Mouse (Mus musculus) midbrain, embryonic 14.5 days (tissue): ENCODE results near the gene Usp50. TPM values are rescaled to one million over a fixed set of nuclear protein-coding genes. Genes with fewer than 3 reads are reported as not detected.

Experiments
- ATAC-seq: fragments of 200-750 bp; cut with Nextera tagmentation; 2 replicates; pipeline ENCODE4 v1.8.0; 2017; ENCODE audit warnings: moderate number of reproducible peaks, moderate library complexity; ENCODE audit not compliant: low FRiP score, low TSS enrichment
- DNase-seq: peaks from one replicate; pipeline ENCODE4 v3.0.0-alpha.2; 2015
- H3K27ac ChIP-seq: fragments of 300-500 bp; sonication (generic); replicated peaks from 2 replicates; pipeline ENCODE4 v1.5.1; 2014; ENCODE audit warnings: mild to moderate bottlenecking, low read depth, low read length, moderate library complexity
- H3K27me3 ChIP-seq: fragments of 300-500 bp; sonication (generic); 2 replicates; pipeline ENCODE4 v1.6.1; 2014; ENCODE audit warnings: low read length, control low read depth, mixed read lengths; ENCODE audit not compliant: control insufficient read depth, insufficient read depth
- H3K36me3 ChIP-seq: fragments of 300-500 bp; sonication (generic); 2 replicates; pipeline ENCODE4 v1.6.1; 2014; ENCODE audit warnings: low read length, control low read depth; ENCODE audit not compliant: control insufficient read depth, insufficient read depth
- H3K4me1 ChIP-seq: fragments of 300-500 bp; sonication (generic); 2 replicates; pipeline ENCODE4 v1.6.1; 2014; ENCODE audit warnings: mild to moderate bottlenecking, antibody characterized with exemption, low read length, control low read depth; ENCODE audit not compliant: control insufficient read depth, insufficient read depth
- H3K4me2 ChIP-seq: fragments of 300-500 bp; sonication (generic); 2 replicates; pipeline ENCODE4 v1.6.1; 2014; ENCODE audit warnings: mild to moderate bottlenecking, low read length, moderate library complexity
- H3K4me3 ChIP-seq: fragments of 300-500 bp; sonication (generic); replicated peaks from 2 replicates; pipeline ENCODE4 v1.5.1; 2014; ENCODE audit warnings: low read depth, low read length
- H3K9ac ChIP-seq: fragments of 300-500 bp; sonication (generic); replicated peaks from 2 replicates; pipeline ENCODE4 v1.6.1; 2014; ENCODE audit warnings: mild to moderate bottlenecking, low read length, moderate library complexity
- H3K9me3 ChIP-seq: fragments of 300-500 bp; sonication (generic); 2 replicates; pipeline ENCODE4 v1.6.1; 2016; ENCODE audit warnings: low read length, control low read depth, mixed read lengths; ENCODE audit not compliant: control insufficient read depth
- WGBS: fragments of 180-500 bp; shearing (Covaris S2); extraction: QIAGEN DNeasy Blood & Tissue Kit; methylation state at CpG from one replicate; pipeline ENCODE4 v1.1.7; 2014; 5-methylcytosine and 5-hydroxymethylcytosine counted together
- polyA plus RNA-seq: library from polyadenylated mRNA; unstranded; fragments of >200 nt; fragmentation: Nextera tagmentation; extraction: Ambion mirVana; gene quantifications from 2 replicates; pipeline ENCODE4 v1.2.1, GENCODE M21; 2014

Gene Usp50
- polyA plus RNA-seq, 1 experiment from 2014 or later = 3.1 TPM

DNA sequence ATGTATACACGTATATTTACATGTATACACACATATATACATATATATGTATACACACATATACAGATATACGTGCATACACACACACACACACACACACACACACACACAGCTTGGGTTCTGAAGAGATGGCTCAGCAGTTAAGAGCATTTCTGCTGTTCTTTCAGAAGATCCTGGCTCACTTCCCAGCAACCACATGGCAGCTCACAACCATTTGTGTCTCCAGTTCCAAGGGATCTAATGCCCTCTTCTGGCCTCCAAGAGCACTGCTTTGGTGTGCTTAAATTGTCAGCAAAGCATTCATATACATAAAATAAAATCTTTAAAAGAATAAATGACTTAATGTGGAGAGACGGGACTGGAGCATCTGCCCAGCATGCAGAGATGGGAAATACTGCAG, 837 bp downstream of the Usp50 start:
- H3K27me3 ChIP-seq = no peaks in the 10 kb centered on the region
- no peaks in the 10 kb centered on the region for H3K4me1 ChIP-seq
- WGBS = 84% methylated on average over 3 of the region's 3 CpGs
- H3K36me3 ChIP-seq = no peaks in the 10 kb centered on the region
- no peak overlapping the region for H3K4me3 ChIP-seq
- H3K4me2 ChIP-seq = no peak overlapping the region
- DNase-seq = peak; percentile 56
- no peaks in the 10 kb centered on the region for H3K9me3 ChIP-seq
- H3K9ac ChIP-seq = no peak overlapping the region
- ATAC-seq = no peak
- H3K27ac ChIP-seq = no peak overlapping the region

DNA sequence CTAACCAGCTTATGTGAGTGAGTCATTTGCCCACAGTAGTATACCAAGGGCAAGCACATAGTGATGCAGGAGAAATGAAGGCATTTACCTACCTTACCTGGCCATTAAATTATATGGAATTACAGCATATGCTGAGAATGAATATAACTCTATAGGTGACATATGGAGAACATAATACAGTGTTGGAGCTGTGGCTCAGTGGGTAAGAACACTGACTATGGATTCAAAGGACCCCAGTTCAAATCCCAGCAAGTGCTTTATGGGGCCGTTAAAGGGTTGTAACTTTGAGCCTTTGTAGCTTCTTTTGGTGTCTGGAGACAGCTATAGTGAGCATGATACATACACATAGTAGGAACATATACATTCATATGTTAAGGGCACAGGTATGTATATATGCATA, 1.8 kb downstream of the Usp50 start:
- H3K9ac ChIP-seq = no peak overlapping the region
- no peak overlapping the region for H3K4me3 ChIP-seq
- H3K27ac ChIP-seq = no peak overlapping the region
- 92% methylated on average over 1 of the region's 1 CpGs for WGBS
- DNase-seq = no peak
- no peak for ATAC-seq
- no peaks in the 10 kb centered on the region for H3K9me3 ChIP-seq
- no peak overlapping the region for H3K4me2 ChIP-seq
- no peaks in the 10 kb centered on the region for H3K36me3 ChIP-seq
- H3K4me1 ChIP-seq = no peaks in the 10 kb centered on the region
- H3K27me3 ChIP-seq = no peaks in the 10 kb centered on the region

DNA sequence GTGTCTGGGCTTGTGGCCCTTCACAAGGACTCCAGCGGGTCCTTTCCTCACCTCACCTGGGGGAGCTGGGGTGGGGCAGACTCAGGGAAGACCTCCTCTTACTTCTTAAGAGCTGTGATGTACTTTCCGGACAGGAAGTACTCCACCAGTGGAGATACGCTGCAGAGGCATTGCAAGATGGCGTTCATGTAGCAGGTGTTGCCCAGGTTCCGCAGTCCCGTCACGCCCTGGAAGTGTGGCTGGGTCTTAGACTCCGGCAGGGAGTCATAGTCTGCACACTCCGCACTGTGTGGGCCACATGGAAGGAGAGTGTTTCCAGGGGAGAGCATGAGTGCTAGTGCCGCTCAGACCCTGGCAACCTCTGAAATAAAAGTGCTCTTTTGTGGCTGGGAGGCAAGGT, 3.0 kb downstream of the Usp50 start:
- no peak for DNase-seq
- Histone ChIP-seq H3K4me3 (no peak overlapping the region), H3K4me2 (no peak overlapping the region), H3K4me1 (no peaks in the 10 kb centered on the region), H3K9me3 (no peaks in the 10 kb centered on the region), H3K27me3 (no peaks in the 10 kb centered on the region), H3K27ac (no peak overlapping the region), H3K9ac (no peak overlapping the region), H3K36me3 (no peaks in the 10 kb centered on the region)
- ATAC-seq = no peak
- 89% methylated on average over 10 of the region's 10 CpGs for WGBS

DNA sequence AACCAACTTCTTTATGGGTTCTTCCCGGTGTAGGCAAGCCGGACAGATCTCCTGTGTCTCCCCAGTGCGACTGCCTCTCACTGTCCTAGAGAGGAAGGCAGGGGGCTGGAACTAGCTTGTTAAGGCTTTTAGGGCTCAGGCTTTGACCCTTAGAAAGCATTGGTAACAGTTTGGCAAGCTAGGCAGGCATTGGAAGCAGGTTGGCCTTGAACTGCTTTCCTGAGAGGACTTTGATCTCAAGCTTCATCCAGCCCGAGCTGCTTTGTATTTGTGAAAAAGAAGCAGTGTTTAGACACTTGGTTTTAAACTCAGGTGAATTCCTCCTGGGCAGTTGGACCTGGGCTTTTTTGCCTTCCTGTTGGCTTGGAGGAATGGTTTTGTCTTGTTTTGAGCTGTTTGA, 4.5 kb downstream of the Usp50 start:
- no peak overlapping the region for H3K27ac ChIP-seq
- H3K9me3 ChIP-seq = no peaks in the 10 kb centered on the region
- 86% methylated on average over 4 of the region's 4 CpGs for WGBS
- DNase-seq (no peak), ATAC-seq (no peak)
- no peaks in the 10 kb centered on the region for H3K36me3 ChIP-seq
- H3K4me2 ChIP-seq = no peak overlapping the region
- H3K9ac ChIP-seq = no peak overlapping the region
- no peaks in the 10 kb centered on the region for H3K27me3 ChIP-seq
- H3K4me1 ChIP-seq = no peaks in the 10 kb centered on the region
- no peak overlapping the region for H3K4me3 ChIP-seq

DNA sequence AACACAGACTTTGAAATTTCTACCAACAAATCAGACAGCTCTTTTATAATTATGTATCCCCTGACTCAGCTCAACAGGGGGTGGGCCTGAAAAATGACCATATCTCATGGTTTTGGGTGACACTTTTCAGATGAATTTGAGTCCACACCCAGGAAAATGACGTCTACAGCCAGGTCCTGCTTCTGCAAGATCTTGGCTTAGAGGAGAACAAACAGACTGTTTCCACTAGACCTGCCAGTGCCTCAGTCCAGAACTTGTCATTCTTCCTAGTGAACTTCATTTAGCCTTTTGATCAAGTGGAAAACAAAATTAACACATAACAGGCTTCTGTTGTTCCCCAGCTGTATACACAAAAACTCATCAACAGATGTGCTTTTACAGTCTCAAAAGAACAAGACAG, 6.9 kb downstream of the Usp50 start:
- Histone ChIP-seq H3K36me3 (no peaks in the 10 kb centered on the region), H3K9ac (no peak overlapping the region), H3K4me3 (no peak overlapping the region), H3K4me2 (no peak overlapping the region), H3K27ac (no peak overlapping the region), H3K9me3 (no peaks in the 10 kb centered on the region), H3K27me3 (no peaks in the 10 kb centered on the region), H3K4me1 (no peaks in the 10 kb centered on the region)
- ATAC-seq (no peak), DNase-seq (no peak)
- 70% methylated on average over 1 of the region's 1 CpGs for WGBS

DNA sequence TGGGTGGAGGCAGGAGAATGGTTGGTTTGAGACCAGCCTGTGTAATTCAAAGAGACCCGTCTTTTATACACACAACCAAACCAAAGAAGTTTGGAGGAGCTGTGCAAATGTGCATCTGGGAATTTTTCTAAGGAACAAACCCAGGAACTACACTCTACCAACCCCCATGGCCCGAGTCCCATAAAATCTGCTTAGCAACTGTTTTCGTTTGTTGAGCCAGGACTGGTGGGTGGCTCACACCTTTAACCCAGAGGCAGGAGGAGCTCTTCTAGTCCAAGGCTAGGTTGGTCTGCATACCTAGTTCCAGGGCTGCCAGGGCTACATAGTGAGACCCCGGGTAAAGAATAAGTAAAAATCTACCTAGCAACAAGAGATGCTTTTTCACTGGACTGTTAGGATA, 7.3 kb downstream of the Usp50 start:
- Histone ChIP-seq H3K9me3 (no peaks in the 10 kb centered on the region), H3K27ac (no peak overlapping the region), H3K4me2 (no peak overlapping the region), H3K27me3 (no peaks in the 10 kb centered on the region), H3K4me1 (no peaks in the 10 kb centered on the region), H3K36me3 (no peaks in the 10 kb centered on the region), H3K4me3 (no peak overlapping the region), H3K9ac (no peak overlapping the region)
- DNase-seq = no peak
- 68% methylated on average over 4 of the region's 4 CpGs for whole genome bisulfite sequencing
- no peak for ATAC-seq

DNA sequence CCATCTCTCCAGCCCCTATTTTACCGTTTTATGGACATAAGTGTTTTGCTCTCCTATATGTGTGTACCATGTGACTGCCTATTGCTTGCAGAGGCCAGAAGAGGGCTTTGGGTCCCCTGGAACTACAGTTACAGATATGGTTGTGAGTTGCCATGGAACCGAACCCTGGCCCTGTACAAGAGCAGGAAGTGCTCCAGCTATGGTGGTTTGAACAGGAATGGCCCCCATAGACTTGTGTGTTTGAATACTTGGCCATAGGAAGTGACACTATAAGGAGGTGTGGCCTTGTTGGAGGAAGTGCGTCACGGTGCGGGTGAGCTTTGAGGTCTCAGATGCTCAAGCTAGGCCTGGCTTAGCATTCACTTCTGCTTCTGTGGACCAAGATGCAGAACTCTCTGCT, 11.1 kb downstream of the Usp50 start:
- WGBS = 93% methylated on average over 5 of the region's 5 CpGs
- Histone ChIP-seq H3K9me3 (no peaks in the 10 kb centered on the region), H3K4me1 (no peaks in the 10 kb centered on the region), H3K36me3 (no peaks in the 10 kb centered on the region), H3K9ac (no peak overlapping the region), H3K4me3 (no peak overlapping the region), H3K27me3 (no peaks in the 10 kb centered on the region), H3K4me2 (no peak overlapping the region), H3K27ac (no peak overlapping the region)
- DNase-seq = no peak
- ATAC-seq = no peak

DNA sequence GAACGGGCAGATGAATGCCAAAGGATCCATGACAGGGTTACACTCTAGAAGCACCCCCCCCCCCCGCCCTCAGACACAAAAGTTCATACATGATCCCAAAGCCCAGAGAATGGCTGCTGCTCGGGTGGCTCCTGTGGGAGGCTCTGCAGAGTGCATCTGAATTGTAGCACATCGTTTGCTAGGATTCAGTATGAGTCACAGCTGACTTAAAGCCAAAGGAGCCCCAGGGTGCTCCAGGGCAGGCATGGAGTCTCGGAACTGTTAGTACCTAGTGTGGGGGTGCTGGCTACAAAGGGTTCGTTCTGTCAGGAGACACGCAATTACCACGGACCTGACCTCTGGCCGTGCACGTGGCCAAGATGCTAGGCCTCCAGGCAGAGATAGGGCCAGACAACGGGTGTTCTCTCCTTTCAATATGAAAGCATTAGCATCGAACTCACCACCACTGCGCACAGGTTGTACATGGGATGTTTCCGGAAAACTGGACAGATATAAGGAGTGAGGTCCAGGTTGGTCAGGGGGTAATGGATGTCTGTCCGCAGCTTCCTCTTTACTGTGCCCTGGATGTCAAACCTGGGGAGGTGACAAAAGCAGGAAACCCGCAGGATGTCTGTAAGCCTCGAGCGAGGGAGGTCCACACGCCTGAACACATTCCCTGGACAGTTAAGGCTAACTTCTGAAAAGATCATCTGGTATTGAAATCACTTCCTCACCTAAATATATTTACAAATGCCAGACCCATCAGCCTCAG, 13.7 kb downstream of the Usp50 start:
- ATAC-seq (no peak), DNase-seq (no peak)
- no peak overlapping the region for H3K9ac ChIP-seq
- H3K27me3 ChIP-seq = no peaks in the 10 kb centered on the region
- H3K9me3 ChIP-seq = no peaks in the 10 kb centered on the region
- H3K4me3 ChIP-seq = no peak overlapping the region
- H3K4me2 ChIP-seq = no peak overlapping the region
- H3K4me1 ChIP-seq = no peaks in the 10 kb centered on the region
- H3K27ac ChIP-seq = no peak overlapping the region
- WGBS = 79% methylated on average over 19 of the region's 19 CpGs
- H3K36me3 ChIP-seq = no peaks in the 10 kb centered on the region

DNA sequence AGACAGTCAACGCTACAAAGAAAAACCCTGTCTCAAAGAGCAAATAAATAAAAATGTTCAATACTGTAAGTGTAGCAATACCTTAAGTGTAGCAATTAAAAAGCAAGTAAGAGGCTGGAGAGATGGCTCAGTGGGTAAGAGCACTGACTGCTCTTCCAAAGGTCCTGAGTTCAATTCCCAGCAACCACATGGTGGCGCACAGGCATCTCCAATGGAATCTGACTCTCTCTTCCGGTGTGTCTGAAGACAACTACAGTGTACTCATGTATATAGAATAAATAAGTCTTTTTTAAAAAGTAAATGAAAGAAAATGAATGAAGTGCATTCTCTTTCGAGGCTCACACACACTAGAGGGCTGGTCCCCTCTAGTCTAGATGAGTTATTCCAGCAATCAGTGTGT, 15.1 kb downstream of the Usp50 start:
- no peaks in the 10 kb centered on the region for H3K9me3 ChIP-seq
- 75% methylated on average over 4 of the region's 4 CpGs for WGBS
- no peak overlapping the region for H3K4me3 ChIP-seq
- H3K4me2 ChIP-seq = no peak overlapping the region
- H3K4me1 ChIP-seq = no peaks in the 10 kb centered on the region
- no peak overlapping the region for H3K27ac ChIP-seq
- H3K27me3 ChIP-seq = no peaks in the 10 kb centered on the region
- peak; percentile 20 for DNase-seq
- H3K36me3 ChIP-seq = peaks cover 7% of the 10 kb centered on the region
- H3K9ac ChIP-seq = no peak overlapping the region
- ATAC-seq = no peak
